Mouse (Mus musculus) kidney, postnatal 0 days (tissue): ENCODE measurements around the gene Nectin3. TPM values are rescaled to one million over a fixed set of nuclear protein-coding genes. Genes with fewer than 3 reads are reported as not detected.

Experiments
- ATAC-seq: fragments of 200-750 bp; cut with Nextera tagmentation; replicated peaks from 2 replicates; pipeline ENCODE4 v1.8.0; 2017; ENCODE audit warnings: low read depth, moderate number of reproducible peaks, moderate TSS enrichment, moderate library complexity; ENCODE audit not compliant: low FRiP score
- DNase-seq: peaks from one replicate; pipeline ENCODE4 v3.0.0-alpha.2; 2016; ENCODE audit warnings: low spot score
- H3K27ac ChIP-seq: fragments of 300-500 bp; sonication (generic); 2 replicates; pipeline ENCODE4 v1.5.1; 2014; ENCODE audit warnings: mild to moderate bottlenecking
- H3K27me3 ChIP-seq: fragments of 300-500 bp; sonication (generic); 2 replicates; pipeline ENCODE4 v1.6.1; 2014; ENCODE audit warnings: low read length, mixed read lengths; ENCODE audit not compliant: insufficient read depth
- H3K36me3 ChIP-seq: fragments of 300-500 bp; sonication (generic); 2 replicates; pipeline ENCODE4 v1.6.1; 2014; ENCODE audit warnings: low read length, mixed read lengths; ENCODE audit not compliant: insufficient read depth
- H3K4me1 ChIP-seq: fragments of 300-500 bp; sonication (generic); replicated peaks from 2 replicates; pipeline ENCODE4 v1.6.1; 2014; ENCODE audit warnings: antibody characterized with exemption, low read length, mixed read lengths; ENCODE audit not compliant: insufficient read depth
- H3K4me2 ChIP-seq: fragments of 300-500 bp; sonication (generic); 2 replicates; pipeline ENCODE4 v1.6.1; 2014; ENCODE audit warnings: mild to moderate bottlenecking, low read length, moderate library complexity, mixed read lengths
- H3K4me3 ChIP-seq: fragments of 300-500 bp; sonication (generic); replicated peaks from 2 replicates; pipeline ENCODE4 v1.5.1; 2014; ENCODE audit warnings: low read depth, low read length
- H3K9ac ChIP-seq: fragments of 300-500 bp; sonication (generic); 2 replicates; pipeline ENCODE4 v1.6.1; 2014; ENCODE audit warnings: low read depth, low read length
- H3K9me3 ChIP-seq: fragments of 300-500 bp; sonication (generic); replicated peaks from 2 replicates; pipeline ENCODE4 v1.6.1; 2016; ENCODE audit warnings: low read length, inconsistent platforms, mixed read lengths
- CTCF ChIP-seq: IDR thresholded peaks from 2 replicates; pipeline ENCODE4 v1.5.1; 2016; ENCODE audit warnings: antibody characterized with exemption, low read depth, mild to moderate bottlenecking, moderate library complexity
- WGBS: fragments of 180-500 bp; shearing (Covaris S2); extraction: QIAGEN DNeasy Blood & Tissue Kit; methylation state at CpG from one replicate; pipeline ENCODE4 v1.1.7; 2014; 5-methylcytosine and 5-hydroxymethylcytosine counted together
- polyA plus RNA-seq: library from polyadenylated mRNA; unstranded; fragments of >200 nt; fragmentation: Nextera tagmentation; extraction: Ambion mirVana; gene quantifications from 2 replicates; pipeline ENCODE4 v1.2.1, GENCODE M21; 2015

Gene Nectin3
- polyA plus RNA-seq, 1 experiment from 2014 or later = 55.1 TPM

DNA sequence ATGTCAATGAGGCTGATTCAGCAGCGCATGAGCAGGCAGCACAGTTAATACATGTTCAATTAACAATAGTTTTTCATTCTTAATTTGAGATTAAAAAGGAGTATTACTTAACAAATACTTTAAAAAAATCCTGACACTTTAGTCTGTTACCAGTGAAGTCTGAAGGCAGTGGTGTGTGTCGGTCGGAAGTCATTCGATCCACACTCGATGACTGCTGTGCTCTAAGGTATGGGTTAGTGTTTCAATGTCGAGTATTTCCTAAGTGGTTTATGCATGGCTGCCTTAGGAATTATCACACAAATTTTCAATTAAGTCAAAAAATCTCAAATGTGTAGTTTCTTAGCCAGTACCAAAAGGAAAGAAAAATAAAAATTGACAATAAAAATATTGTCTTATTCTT, 49.3 kb downstream of the Nectin3 start:
- WGBS = 52% methylated on average over 6 of the region's 6 CpGs
- Histone ChIP-seq H3K4me3 (no peak overlapping the region), H3K27ac (no peak overlapping the region), H3K9me3 (no peaks in the 10 kb centered on the region), H3K4me1 (no peaks in the 10 kb centered on the region), H3K9ac (no peak overlapping the region), H3K4me2 (no peak overlapping the region), H3K36me3 (0 out of 2 replicates have a peak, but pooled peaks cover 4% of the 10 kb centered on the region), H3K27me3 (no peaks in the 10 kb centered on the region)
- no peak for TF ChIP-seq CTCF
- no peak for DNase-seq
- ATAC-seq = no peak

DNA sequence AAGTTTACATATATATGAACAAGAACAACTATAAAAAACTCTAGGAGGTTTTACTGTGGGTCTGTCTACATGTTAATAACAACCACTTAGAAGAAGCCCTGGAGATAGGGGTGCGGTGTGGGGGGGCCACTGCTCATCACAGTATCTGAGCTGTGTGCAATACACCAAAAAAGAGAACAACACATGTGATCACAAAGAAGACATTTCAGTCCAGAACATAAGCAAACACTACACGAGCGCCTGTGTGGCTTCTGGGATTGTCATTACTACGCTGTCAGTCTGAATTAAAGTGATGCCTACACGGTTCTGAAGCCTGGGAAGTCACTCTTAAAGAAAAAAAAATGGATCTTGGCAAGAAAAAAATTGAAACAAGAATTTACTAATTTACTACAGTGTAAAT, 67.0 kb downstream of the Nectin3 start:
- no peak for DNase-seq
- no peaks in the 10 kb centered on the region for H3K9me3 ChIP-seq
- no peaks in the 10 kb centered on the region for H3K27me3 ChIP-seq
- no peak for TF ChIP-seq CTCF
- ATAC-seq = no peak
- H3K9ac ChIP-seq = no peak overlapping the region
- no peaks in the 10 kb centered on the region for H3K4me1 ChIP-seq
- no peak overlapping the region for H3K27ac ChIP-seq
- no peak overlapping the region for H3K4me2 ChIP-seq
- 58% methylated on average over 5 of the region's 5 CpGs for WGBS
- peaks cover 13% of the 10 kb centered on the region; the same call in 1 of the 2 replicates for H3K36me3 ChIP-seq
- H3K4me3 ChIP-seq = no peak overlapping the region

GRCm38 (mm10) chr16:46416177-46416576, 82.1 kb downstream of the Nectin3 start:
- no peaks in the 10 kb centered on the region for H3K9me3 ChIP-seq
- WGBS = 79% methylated on average over 3 of the region's 3 CpGs
- no peaks in the 10 kb centered on the region; the same call in 1 of the 2 replicates for H3K36me3 ChIP-seq
- DNase-seq = no peak
- H3K27me3 ChIP-seq = no peaks in the 10 kb centered on the region
- peak; percentile 65; the same call in 1 of the 2 replicates for ATAC-seq
- no peak overlapping the region for H3K4me2 ChIP-seq
- H3K4me1 ChIP-seq = no peaks in the 10 kb centered on the region
- no peak overlapping the region for H3K27ac ChIP-seq
- no peak for TF ChIP-seq CTCF
- H3K4me3 ChIP-seq = no peak overlapping the region
- H3K9ac ChIP-seq = no peak overlapping the region

DNA sequence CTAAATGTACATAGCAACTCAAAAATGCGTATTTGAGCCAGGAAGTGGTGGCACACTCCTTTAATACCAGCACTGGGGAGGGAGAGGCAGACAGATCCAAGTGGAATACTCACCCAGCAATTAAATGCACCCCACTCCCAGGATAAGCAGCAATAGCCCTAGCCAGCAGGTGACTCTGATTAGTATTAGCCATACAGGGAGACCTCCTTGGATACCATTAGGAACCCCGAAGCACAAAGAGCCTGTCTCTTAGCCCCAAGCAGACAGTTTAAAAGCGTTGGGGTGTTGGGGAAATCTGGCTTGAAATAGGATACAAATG, 87.6 kb downstream of the Nectin3 start:
- no peak overlapping the region for H3K27ac ChIP-seq
- DNase-seq = no peak
- no peaks in the 10 kb centered on the region; the same call in 1 of the 2 replicates for H3K36me3 ChIP-seq
- whole genome bisulfite sequencing = 91% methylated on average over 3 of the region's 3 CpGs
- no peak overlapping the region for H3K4me2 ChIP-seq
- H3K4me3 ChIP-seq = no peak overlapping the region
- no peaks in the 10 kb centered on the region for H3K27me3 ChIP-seq
- no peak for ATAC-seq
- H3K4me1 ChIP-seq = no peaks in the 10 kb centered on the region
- no peaks in the 10 kb centered on the region for H3K9me3 ChIP-seq
- TF ChIP-seq CTCF = no peak
- no peak overlapping the region for H3K9ac ChIP-seq

DNA sequence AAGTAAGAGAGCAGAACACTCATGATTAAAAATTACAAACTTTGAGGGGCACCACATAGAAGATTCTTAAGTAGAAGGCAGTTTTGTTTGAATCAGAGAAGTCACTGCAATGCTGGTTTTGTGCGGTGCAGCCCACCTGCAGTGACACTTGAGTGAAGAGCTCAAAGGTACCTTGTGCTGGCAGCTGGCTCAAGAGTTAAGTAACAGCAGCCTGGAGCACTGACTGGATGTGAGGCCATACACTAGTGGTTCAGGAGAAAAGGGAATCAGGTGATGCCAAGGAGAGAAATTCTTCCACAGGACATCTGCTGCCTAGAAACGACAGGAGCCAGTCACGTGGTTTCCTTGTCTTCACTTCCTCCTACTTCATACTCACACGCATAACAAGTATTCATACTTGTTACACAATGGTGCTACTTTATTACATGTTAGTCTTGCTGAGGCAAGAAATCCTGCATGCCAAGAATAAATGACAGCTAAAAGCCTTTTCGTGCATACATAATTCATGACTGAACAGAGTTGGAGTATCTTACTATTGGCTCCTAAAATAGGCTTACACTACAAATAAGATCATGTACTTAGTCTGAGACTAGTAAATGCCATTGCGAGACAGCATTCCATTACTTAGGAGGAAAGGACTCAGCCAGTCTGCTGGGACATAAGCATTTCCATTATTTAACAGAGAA, 88.1 kb downstream of the Nectin3 start:
- Histone ChIP-seq H3K9me3 (no peaks in the 10 kb centered on the region), H3K27me3 (no peaks in the 10 kb centered on the region), H3K4me2 (no peak overlapping the region), H3K27ac (no peak overlapping the region), H3K9ac (no peak overlapping the region), H3K4me3 (no peak overlapping the region), H3K36me3 (no peaks in the 10 kb centered on the region; the same call in 1 of the 2 replicates), H3K4me1 (no peaks in the 10 kb centered on the region)
- WGBS = 90% methylated on average over 6 of the region's 6 CpGs
- no peak for TF ChIP-seq CTCF
- no peak for DNase-seq
- no peak for ATAC-seq

DNA sequence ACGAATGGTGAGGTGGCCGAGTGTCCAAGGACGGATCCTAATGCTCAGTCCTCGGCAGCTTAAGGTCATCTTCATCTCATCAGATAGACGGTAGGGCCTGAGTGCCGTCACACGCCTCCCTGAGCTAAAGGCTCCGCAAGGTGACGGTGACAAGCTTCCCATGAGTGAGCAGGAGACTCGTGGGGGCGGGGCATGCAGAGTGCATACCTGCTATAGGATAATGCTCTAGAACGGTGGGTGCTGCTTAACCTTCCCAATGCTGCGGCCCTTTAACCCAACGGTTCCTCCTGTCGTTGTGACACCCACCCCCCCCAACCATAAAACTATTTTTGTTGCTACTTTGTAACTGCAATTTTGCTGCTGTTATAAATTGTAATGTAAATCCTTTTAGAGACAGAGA, 90.3 kb downstream of the Nectin3 start:
- Histone ChIP-seq H3K9ac (no peak overlapping the region), H3K4me3 (no peak overlapping the region), H3K9me3 (no peaks in the 10 kb centered on the region), H3K27me3 (no peaks in the 10 kb centered on the region), H3K4me2 (no peak overlapping the region), H3K36me3 (no peaks in the 10 kb centered on the region), H3K4me1 (no peaks in the 10 kb centered on the region), H3K27ac (no peak overlapping the region)
- DNase-seq = no peak
- peak; percentile 52; the same call in 1 of the 2 replicates for ATAC-seq
- WGBS = 88% methylated on average over 15 of the region's 15 CpGs
- TF ChIP-seq CTCF = no peak
